Mouse (Mus musculus): ENCODE data around the gene Rnft1. TPM values are rescaled to one million over a fixed set of nuclear protein-coding genes. Genes with fewer than 3 reads are reported as not detected.

Gene Rnft1
- polyA plus RNA-seq, 1 experiment: 1.1 TPM

DNA sequence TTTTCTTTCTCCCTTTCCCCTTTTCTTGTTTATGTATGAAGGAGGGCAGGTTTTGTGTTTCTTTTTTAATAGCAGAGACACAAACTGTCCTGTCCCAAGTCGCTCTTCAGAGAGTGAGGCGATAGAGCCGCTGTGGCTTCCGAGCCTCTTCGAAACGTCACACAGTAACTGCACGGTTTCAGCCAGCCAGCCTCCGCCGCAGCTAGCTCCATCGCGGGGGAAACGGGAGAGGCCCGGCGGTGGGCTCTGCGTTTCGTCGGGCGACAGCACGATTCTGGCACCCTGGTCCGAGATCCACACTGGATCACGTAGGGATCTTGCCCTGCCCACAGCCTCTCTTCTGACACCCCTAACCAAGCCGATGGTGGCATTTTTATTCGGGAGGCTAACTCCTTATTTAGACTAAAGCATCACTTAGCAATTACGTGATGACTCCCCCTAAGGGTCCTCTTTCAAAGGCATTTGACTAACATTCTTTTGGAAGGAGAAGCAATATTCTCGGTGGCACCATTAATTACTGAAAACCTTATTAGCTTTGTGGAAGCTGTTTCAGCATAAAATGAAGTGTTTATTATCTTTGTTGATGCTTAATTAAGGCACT, 553 bp downstream of the Rnft1 start:
- peaks cover 9% of the 10 kb centered on the region for H3K4me1 ChIP-seq (ENCODE audit: control insufficient read depth, insufficient read depth, insufficient read length, low read length)
- TF ChIP-seq POLR2A (IDR thresholded peaks at IDR 0.05; ENCODE audit: low read depth, low read length): no peak
- TF ChIP-seq CTCF (IDR thresholded peaks at IDR 0.05; ENCODE audit: extremely low read depth, insufficient read length, insufficient replicate concordance, low read depth, low read length): no peak
- WGBS: under 1% methylated on average over 25 of the region's 25 CpGs
- peak overlapping the region; percentile 61 for H3K27ac ChIP-seq (ENCODE audit: insufficient read depth, low read depth, low read length)
- peak overlapping the region; percentile 72 for H3K4me3 ChIP-seq (ENCODE audit: low read depth, low read length)
- peaks cover 13% of the 10 kb centered on the region for H3K36me3 ChIP-seq (ENCODE audit: control insufficient read depth, insufficient read depth, low read length)
- no peaks in the 10 kb centered on the region for H3K27me3 ChIP-seq (ENCODE audit: control insufficient read depth, insufficient read depth, low read length)

DNA sequence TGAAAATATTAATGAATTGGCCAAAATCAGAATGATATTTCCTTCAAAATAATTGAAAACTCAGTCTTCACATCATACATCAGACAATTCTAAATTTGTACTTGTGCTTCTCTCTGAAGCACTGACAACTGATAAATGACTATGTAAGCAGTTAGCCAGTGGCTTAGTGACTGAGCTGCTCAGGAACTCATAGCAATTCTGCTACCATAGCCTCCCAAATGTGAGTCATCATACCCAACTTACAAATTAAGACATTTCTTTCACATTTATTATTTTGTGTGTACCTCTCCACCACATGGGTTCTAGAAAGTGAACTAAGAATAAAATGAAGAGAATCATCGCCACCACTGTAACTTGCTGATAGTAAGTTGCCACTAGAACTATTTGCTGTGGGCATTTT, 6.3 kb downstream of the Rnft1 start:
- WGBS: 98% methylated on average over 1 of the region's 1 CpGs
- H3K4me3 ChIP-seq (ENCODE audit: low read depth, low read length): no peak overlapping the region
- TF ChIP-seq POLR2A (IDR thresholded peaks at IDR 0.05; ENCODE audit: low read depth, low read length): no peak
- no peak for TF ChIP-seq CTCF (IDR thresholded peaks at IDR 0.05; ENCODE audit: extremely low read depth, insufficient read length, insufficient replicate concordance, low read depth, low read length)
- H3K27me3 ChIP-seq (ENCODE audit: control insufficient read depth, insufficient read depth, low read length): no peaks in the 10 kb centered on the region
- H3K27ac ChIP-seq (ENCODE audit: insufficient read depth, low read depth, low read length): no peak overlapping the region
- H3K36me3 ChIP-seq (ENCODE audit: control insufficient read depth, insufficient read depth, low read length): peaks cover 36% of the 10 kb centered on the region
- H3K4me1 ChIP-seq (ENCODE audit: control insufficient read depth, insufficient read depth, insufficient read length, low read length): peaks cover 6% of the 10 kb centered on the region

DNA sequence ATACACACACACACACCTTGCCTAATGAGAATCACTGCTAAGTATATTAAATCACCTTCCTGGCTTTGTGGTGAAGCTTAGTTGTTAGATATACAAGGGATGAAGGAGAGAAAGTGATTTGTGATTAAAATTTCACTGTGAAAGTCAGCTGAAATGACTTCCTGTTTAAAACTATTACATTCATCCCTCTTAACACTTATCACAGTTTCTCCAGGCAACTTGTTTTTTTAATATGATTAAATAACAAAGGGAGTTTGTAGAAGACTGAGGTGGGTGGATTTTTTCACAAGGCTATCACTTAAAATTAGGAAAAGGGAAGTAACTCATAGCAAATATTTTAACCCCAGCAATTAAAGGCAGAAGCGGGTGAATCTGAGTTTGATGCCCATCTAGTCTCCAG, 12.9 kb downstream of the Rnft1 start:
- H3K27ac ChIP-seq (ENCODE audit: insufficient read depth, low read depth, low read length): no peak overlapping the region
- TF ChIP-seq POLR2A (IDR thresholded peaks at IDR 0.05; ENCODE audit: low read depth, low read length) (no peak), CTCF (IDR thresholded peaks at IDR 0.05; ENCODE audit: extremely low read depth, insufficient read length, insufficient replicate concordance, low read depth, low read length) (no peak)
- no peaks in the 10 kb centered on the region for H3K4me1 ChIP-seq (ENCODE audit: control insufficient read depth, insufficient read depth, insufficient read length, low read length)
- WGBS: 87% methylated on average over 1 of the region's 1 CpGs
- no peaks in the 10 kb centered on the region for H3K27me3 ChIP-seq (ENCODE audit: control insufficient read depth, insufficient read depth, low read length)
- peaks cover 37% of the 10 kb centered on the region for H3K36me3 ChIP-seq (ENCODE audit: control insufficient read depth, insufficient read depth, low read length)
- no peak overlapping the region for H3K4me3 ChIP-seq (ENCODE audit: low read depth, low read length)

DNA sequence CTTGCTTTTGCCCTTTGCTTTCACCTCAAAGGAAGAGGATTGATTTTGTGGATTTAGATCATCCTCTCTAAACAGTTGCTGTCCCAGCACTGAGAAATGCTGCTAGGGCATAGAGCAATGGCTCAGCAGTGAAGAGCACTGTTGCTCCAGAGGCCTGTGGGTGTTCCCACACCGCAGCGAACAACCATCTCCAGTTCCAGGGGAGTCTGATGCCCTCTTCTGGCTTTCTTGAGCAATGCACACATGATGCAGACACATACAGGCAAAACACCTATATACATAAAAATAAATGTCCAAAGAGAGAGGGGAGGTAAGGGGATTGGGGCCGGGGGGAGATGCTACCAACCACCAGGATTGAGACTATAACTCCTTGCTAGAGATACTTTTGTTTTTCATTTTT, 13.5 kb downstream of the Rnft1 start:
- Histone ChIP-seq H3K36me3 (ENCODE audit: control insufficient read depth, insufficient read depth, low read length) (peaks cover 37% of the 10 kb centered on the region), H3K4me3 (ENCODE audit: low read depth, low read length) (no peak overlapping the region), H3K27me3 (ENCODE audit: control insufficient read depth, insufficient read depth, low read length) (no peaks in the 10 kb centered on the region), H3K4me1 (ENCODE audit: control insufficient read depth, insufficient read depth, insufficient read length, low read length) (no peaks in the 10 kb centered on the region), H3K27ac (ENCODE audit: insufficient read depth, low read depth, low read length) (no peak overlapping the region)
- no peak for TF ChIP-seq CTCF (IDR thresholded peaks at IDR 0.05; ENCODE audit: extremely low read depth, insufficient read length, insufficient replicate concordance, low read depth, low read length)
- 86% methylated on average over 3 of the region's 3 CpGs for WGBS

DNA sequence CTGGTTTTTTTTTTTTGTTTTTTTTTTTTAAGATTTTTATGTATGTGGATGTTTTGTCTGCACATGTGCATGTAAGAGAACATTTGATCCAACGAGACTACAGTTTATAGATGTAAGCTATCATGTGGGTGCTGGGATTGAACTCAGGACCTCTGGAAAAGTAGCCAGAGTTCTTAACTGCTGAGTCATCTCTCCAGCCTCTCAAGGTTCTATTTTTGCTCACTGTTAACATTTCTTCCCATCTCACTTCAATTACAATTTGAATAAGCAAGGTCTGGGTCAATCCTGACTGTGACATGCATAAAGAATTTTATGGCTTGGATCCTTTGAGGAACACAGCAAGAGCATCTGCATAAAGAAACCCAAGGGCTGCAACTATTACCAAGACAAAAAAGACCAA, 16.3 kb downstream of the Rnft1 start:
- H3K36me3 ChIP-seq (ENCODE audit: control insufficient read depth, insufficient read depth, low read length): peaks cover 36% of the 10 kb centered on the region
- no peak overlapping the region for H3K27ac ChIP-seq (ENCODE audit: insufficient read depth, low read depth, low read length)
- no peaks in the 10 kb centered on the region for H3K27me3 ChIP-seq (ENCODE audit: control insufficient read depth, insufficient read depth, low read length)
- H3K4me3 ChIP-seq (ENCODE audit: low read depth, low read length): no peak overlapping the region
- TF ChIP-seq POLR2A (IDR thresholded peaks at IDR 0.05; ENCODE audit: low read depth, low read length) (no peak), CTCF (IDR thresholded peaks at IDR 0.05; ENCODE audit: extremely low read depth, insufficient read length, insufficient replicate concordance, low read depth, low read length) (no peak)
- no peaks in the 10 kb centered on the region for H3K4me1 ChIP-seq (ENCODE audit: control insufficient read depth, insufficient read depth, insufficient read length, low read length)
- 71% methylated on average over 1 of the region's 1 CpGs for whole genome bisulfite sequencing

DNA sequence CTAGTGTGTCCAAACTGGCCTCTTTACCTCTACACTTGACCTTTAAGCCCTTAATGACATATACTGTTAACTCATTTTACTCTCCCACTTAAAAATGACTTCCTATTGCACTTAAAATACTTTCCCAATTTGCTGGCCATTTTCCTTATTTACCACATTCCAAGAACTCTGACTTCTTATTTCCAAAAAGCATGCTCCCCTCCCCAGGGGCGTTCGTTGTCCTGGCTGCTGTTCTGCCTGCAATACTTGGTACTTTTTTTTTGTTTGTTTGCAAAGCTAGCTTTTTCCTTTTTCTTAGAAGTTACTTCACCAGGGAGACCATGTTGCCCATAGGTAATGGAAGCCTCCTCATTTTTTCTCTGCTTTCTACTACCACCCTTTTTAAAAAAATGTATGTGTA, 18.7 kb downstream of the Rnft1 start:
- H3K36me3 ChIP-seq (ENCODE audit: control insufficient read depth, insufficient read depth, low read length): peaks cover 39% of the 10 kb centered on the region
- WGBS: 83% methylated on average over 2 of the region's 2 CpGs
- no peak overlapping the region for H3K4me3 ChIP-seq (ENCODE audit: low read depth, low read length)
- no peak overlapping the region for H3K27ac ChIP-seq (ENCODE audit: insufficient read depth, low read depth, low read length)
- no peaks in the 10 kb centered on the region for H3K4me1 ChIP-seq (ENCODE audit: control insufficient read depth, insufficient read depth, insufficient read length, low read length)
- TF ChIP-seq CTCF (IDR thresholded peaks at IDR 0.05; ENCODE audit: extremely low read depth, insufficient read length, insufficient replicate concordance, low read depth, low read length) (no peak), POLR2A (IDR thresholded peaks at IDR 0.05; ENCODE audit: low read depth, low read length) (no peak)
- no peaks in the 10 kb centered on the region for H3K27me3 ChIP-seq (ENCODE audit: control insufficient read depth, insufficient read depth, low read length)

DNA sequence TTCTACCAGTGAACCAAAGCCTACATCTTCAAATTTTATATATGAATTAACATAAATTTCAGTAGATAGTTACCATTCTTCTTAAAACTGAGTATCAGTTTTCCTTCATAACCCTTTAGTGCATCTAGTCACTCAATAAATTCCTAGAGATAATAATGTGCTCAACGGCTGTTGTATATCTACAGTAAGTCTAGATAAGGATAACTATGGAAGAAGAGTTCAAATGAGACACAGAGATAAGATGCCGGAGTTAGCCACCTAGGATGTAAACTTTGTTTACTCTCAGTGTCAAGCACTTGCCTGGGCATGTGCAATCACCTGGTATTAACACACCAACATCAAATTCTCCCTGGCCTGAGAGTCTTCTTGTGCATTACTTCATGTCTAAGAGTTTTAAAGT, 22.9 kb downstream of the Rnft1 start:
- WGBS: 28% methylated on average over 2 of the region's 2 CpGs
- no peaks in the 10 kb centered on the region for H3K4me1 ChIP-seq (ENCODE audit: control insufficient read depth, insufficient read depth, insufficient read length, low read length)
- H3K27me3 ChIP-seq (ENCODE audit: control insufficient read depth, insufficient read depth, low read length): no peaks in the 10 kb centered on the region
- TF ChIP-seq POLR2A (IDR thresholded peaks at IDR 0.05; ENCODE audit: low read depth, low read length) (no peak), CTCF (IDR thresholded peaks at IDR 0.05; ENCODE audit: extremely low read depth, insufficient read length, insufficient replicate concordance, low read depth, low read length) (no peak)
- H3K36me3 ChIP-seq (ENCODE audit: control insufficient read depth, insufficient read depth, low read length): peaks cover 59% of the 10 kb centered on the region
- no peak overlapping the region for H3K4me3 ChIP-seq (ENCODE audit: low read depth, low read length)
- no peak overlapping the region for H3K27ac ChIP-seq (ENCODE audit: insufficient read depth, low read depth, low read length)
